Mouse (Mus musculus) kidney, embryonic 14.5 days (tissue): ENCODE data around the gene Rtp4. TPM values are rescaled to one million over a fixed set of nuclear protein-coding genes. Genes with fewer than 3 reads are reported as not detected.

Source experiments
- ATAC-seq: fragments of 200-750 bp; cut with Nextera tagmentation; 2 replicates; pipeline ENCODE4 v1.8.0; 2017; ENCODE audit warnings: moderate number of reproducible peaks, mild to moderate bottlenecking, moderate TSS enrichment, moderate library complexity; ENCODE audit not compliant: low FRiP score, low TSS enrichment
- H3K27ac ChIP-seq: fragments of 300-500 bp; sonication (generic); 2 replicates; pipeline ENCODE4 v1.5.1; 2014; ENCODE audit warnings: low read depth, mild to moderate bottlenecking, low read length, moderate library complexity, mixed read lengths
- H3K27me3 ChIP-seq: fragments of 300-500 bp; sonication (generic); 2 replicates; pipeline ENCODE4 v1.6.1; 2014; ENCODE audit warnings: mild to moderate bottlenecking, low read length; ENCODE audit not compliant: control insufficient read depth, insufficient read depth
- H3K36me3 ChIP-seq: fragments of 300-500 bp; sonication (generic); 2 replicates; pipeline ENCODE4 v1.6.1; 2014; ENCODE audit warnings: low read length, mixed read lengths; ENCODE audit not compliant: control insufficient read depth, insufficient read depth
- H3K4me1 ChIP-seq: fragments of 300-500 bp; sonication (generic); 2 replicates; pipeline ENCODE4 v1.6.1; 2014; ENCODE audit warnings: low read length, mixed read lengths; ENCODE audit not compliant: control insufficient read depth, insufficient read depth
- H3K4me2 ChIP-seq: fragments of 300-500 bp; sonication (generic); replicated peaks from 2 replicates; pipeline ENCODE4 v1.6.1; 2014; ENCODE audit warnings: low read depth, mild to moderate bottlenecking, low read length
- H3K4me3 ChIP-seq: fragments of 300-500 bp; sonication (generic); 2 replicates; pipeline ENCODE4 v1.5.1; 2014; ENCODE audit warnings: mild to moderate bottlenecking, low read length
- H3K9ac ChIP-seq: fragments of 300-500 bp; sonication (generic); 2 replicates; pipeline ENCODE4 v1.6.1; 2014; ENCODE audit warnings: low read depth, mild to moderate bottlenecking, low read length, moderate library complexity
- H3K9me3 ChIP-seq: fragments of 300-500 bp; sonication (generic); 2 replicates; pipeline ENCODE4 v1.6.1; 2016; ENCODE audit warnings: low read length; ENCODE audit not compliant: control insufficient read depth
- WGBS: fragments of 180-500 bp; shearing (Covaris S2); extraction: QIAGEN DNeasy Blood & Tissue Kit; methylation state at CpG from one replicate; pipeline ENCODE4 v1.1.7; 2014; 5-methylcytosine and 5-hydroxymethylcytosine counted together
- polyA plus RNA-seq: library from polyadenylated mRNA; unstranded; fragments of >200 nt; fragmentation: Nextera tagmentation; extraction: Ambion mirVana; gene quantifications from 2 replicates; pipeline ENCODE4 v1.2.1, GENCODE M21; 2014

Gene Rtp4
- polyA plus RNA-seq, 1 experiment from 2014 or later: 8.5 TPM

DNA sequence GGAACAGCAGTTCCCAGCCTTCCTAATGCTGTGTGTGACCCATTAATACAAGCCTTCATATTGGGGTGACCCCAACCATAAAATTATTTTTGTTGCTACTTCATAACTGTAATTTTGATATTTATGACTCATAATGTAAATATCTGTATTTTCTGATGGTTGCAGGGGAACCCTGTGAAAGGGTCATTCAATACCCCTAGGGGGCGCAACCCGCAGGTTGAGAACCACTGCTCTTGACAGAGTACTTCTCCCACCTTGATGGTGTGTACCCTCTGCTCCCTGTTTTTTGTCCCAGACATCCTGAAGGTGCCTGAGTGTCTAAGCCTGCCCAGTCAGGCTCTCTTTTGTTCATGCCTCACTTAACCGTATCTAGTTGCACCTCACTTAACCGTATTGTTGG is 27.7 kb downstream of the Rtp4 start:
- H3K27ac ChIP-seq: no peak overlapping the region
- H3K4me2 ChIP-seq: no peak overlapping the region
- H3K9me3 ChIP-seq: no peaks in the 10 kb centered on the region
- H3K4me1 ChIP-seq: no peaks in the 10 kb centered on the region
- no peaks in the 10 kb centered on the region for H3K27me3 ChIP-seq
- ATAC-seq: no peak
- WGBS: 92% methylated on average over 4 of the region's 4 CpGs
- no peaks in the 10 kb centered on the region for H3K36me3 ChIP-seq
- no peak overlapping the region for H3K9ac ChIP-seq
- no peak overlapping the region for H3K4me3 ChIP-seq

DNA sequence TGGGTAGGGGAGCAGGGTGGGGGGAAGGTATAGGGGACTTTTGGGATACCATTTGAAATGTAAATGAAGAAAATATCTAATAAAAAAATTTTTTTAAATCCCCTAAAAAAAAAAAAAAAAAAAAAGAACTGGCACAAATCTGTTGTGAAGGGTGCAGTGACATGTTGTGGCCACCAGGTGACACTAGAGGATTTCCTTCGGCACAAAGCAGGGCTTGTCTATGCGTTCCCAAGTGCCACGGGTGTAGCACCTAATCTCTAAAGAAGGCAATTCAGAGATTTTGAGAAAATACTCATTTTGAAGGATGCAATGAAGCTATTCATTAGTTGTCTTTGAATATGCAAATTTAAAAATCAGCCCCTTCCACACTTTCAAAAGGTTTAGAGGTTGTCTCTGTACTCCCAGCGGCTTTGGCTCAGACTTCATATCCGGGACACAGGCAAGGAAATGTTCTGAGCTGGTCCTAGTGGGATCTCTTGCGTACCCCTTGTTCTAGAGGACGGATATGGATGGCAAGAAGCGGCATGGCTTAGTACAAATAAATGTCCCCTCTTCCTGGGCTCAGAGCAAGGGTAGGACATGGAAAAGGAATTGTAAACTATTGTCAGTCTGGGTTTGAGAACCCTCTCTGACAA is 30.4 kb downstream of the Rtp4 start:
- no peak for ATAC-seq
- Histone ChIP-seq H3K4me2 (no peak overlapping the region), H3K4me3 (no peak overlapping the region)

DNA sequence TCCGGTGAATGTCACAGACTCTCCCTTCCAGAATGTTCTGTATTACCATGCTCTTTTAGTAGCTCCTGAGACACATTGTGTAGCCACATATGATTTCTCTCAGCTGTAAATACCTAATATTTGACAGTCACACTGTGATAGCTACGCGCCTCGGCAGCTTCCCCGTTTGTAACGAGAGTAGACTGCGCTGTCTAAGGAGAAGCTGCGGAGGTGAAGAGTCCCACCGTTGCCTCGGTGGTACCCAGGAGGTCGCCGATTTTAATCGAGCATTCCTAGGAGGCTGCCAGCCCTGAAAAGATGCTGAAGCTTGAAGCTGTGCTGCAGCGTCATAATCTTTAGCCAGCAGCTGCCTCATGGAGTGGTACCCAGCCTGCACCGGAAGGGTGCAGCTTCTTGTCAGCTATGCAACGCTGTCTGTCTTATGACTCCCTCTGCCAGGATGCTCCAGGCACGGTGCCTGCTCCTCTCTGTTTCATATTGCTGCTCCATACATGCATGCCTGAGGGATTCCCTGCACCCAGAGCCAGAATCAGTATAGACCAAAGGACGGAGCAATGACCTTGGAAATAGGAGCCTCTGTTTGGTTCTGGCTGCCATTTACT is 31.0 kb downstream of the Rtp4 start:
- 85% methylated on average over 18 of the region's 18 CpGs for WGBS
- Histone ChIP-seq H3K36me3 (no peaks in the 10 kb centered on the region), H3K27me3 (no peaks in the 10 kb centered on the region), H3K4me3 (no peak overlapping the region), H3K9ac (no peak overlapping the region), H3K4me2 (no peak overlapping the region), H3K9me3 (no peaks in the 10 kb centered on the region), H3K4me1 (no peaks in the 10 kb centered on the region), H3K27ac (no peak overlapping the region)
- ATAC-seq: no peak

More for the DNA sequence above, 30.4 kb downstream of the Rtp4 start:
- Histone ChIP-seq H3K27ac (no peak overlapping the region), H3K4me1 (no peaks in the 10 kb centered on the region), H3K9me3 (no peaks in the 10 kb centered on the region), H3K27me3 (no peaks in the 10 kb centered on the region), H3K9ac (no peak overlapping the region), H3K36me3 (no peaks in the 10 kb centered on the region)
- 44% methylated on average over 8 of the region's 8 CpGs for WGBS

- no peak overlapping the region for H3K4me2 ChIP-seq
- no peaks in the 10 kb centered on the region for H3K4me1 ChIP-seq
- 62% methylated on average over 5 of the region's 5 CpGs for WGBS
- H3K27me3 ChIP-seq: no peaks in the 10 kb centered on the region
- no peak overlapping the region for H3K4me3 ChIP-seq
- H3K27ac ChIP-seq: no peak overlapping the region
- no peak overlapping the region for H3K9ac ChIP-seq
- H3K36me3 ChIP-seq: no peaks in the 10 kb centered on the region
- H3K9me3 ChIP-seq: no peaks in the 10 kb centered on the region
- no peak for ATAC-seq
These were observed 34.6 kb downstream of the Rtp4 start for GRCm38 (mm10) chr16:23554673-23555072.

GRCm38 (mm10) chr16:23557195-23557594 is 37.1 kb downstream of the Rtp4 start:
- 86% methylated on average over 5 of the region's 5 CpGs for WGBS
- ATAC-seq: no peak
- no peak overlapping the region for H3K4me2 ChIP-seq
- H3K36me3 ChIP-seq: no peaks in the 10 kb centered on the region
- no peak overlapping the region for H3K4me3 ChIP-seq
- H3K9me3 ChIP-seq: no peaks in the 10 kb centered on the region
- H3K9ac ChIP-seq: no peak overlapping the region
- H3K27me3 ChIP-seq: no peaks in the 10 kb centered on the region
- H3K4me1 ChIP-seq: no peaks in the 10 kb centered on the region
- H3K27ac ChIP-seq: no peak overlapping the region

DNA sequence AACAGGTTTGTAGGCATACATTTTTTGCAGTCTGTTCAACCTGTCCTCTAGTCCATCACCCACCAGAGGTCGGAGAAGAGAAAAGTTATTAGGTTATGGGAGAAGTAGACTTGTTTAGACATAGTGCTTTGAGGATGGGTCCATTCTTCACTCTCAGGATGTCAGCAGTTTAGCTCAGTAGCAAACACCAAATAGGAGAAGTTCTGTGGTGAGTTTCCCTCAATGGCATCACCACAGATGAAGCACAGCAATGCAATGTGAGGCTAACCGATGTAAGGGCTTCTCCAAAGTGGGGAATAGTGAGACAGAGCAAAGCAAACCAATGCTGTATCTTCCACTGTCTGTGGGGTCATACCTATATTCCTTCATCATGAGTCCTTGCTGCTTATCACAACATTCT is 37.6 kb downstream of the Rtp4 start:
- 84% methylated on average over 2 of the region's 2 CpGs for WGBS
- no peak for ATAC-seq

DNA sequence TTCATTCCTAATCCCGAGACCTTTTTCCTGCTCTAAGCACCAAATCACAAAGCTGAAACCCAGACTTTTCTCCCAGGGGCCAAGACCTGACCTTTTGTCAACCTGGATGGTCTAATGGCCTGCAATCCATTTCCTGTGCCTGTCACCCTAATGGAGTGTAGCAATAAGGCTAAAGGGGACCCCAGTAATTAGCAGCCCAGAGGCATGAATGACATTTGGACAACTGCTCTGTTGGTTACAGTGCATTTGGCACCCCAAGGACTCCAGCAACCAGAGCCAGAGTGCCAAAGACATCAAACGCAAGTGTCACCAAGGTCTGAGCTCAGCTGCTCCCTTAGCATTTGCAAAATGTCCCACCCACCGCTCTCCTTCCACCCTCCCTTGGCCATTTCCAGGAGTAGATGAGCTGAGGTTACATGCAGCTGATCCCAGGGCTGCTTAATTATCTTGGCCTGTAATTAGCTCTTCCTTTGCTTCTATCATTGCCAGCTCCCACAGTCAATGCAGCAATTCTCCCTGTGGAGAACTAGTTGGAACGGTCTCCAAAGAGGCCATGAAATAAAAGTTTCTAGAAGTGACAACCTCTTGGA is 48.4 kb downstream of the Rtp4 start:
- no peak for ATAC-seq
- H3K36me3 ChIP-seq: no peaks in the 10 kb centered on the region

More for the DNA sequence above, 37.6 kb downstream of the Rtp4 start:
- Histone ChIP-seq H3K36me3 (no peaks in the 10 kb centered on the region), H3K9me3 (no peaks in the 10 kb centered on the region), H3K4me1 (no peaks in the 10 kb centered on the region), H3K9ac (no peak overlapping the region), H3K27me3 (no peaks in the 10 kb centered on the region), H3K4me3 (no peak overlapping the region), H3K27ac (no peak overlapping the region), H3K4me2 (no peak overlapping the region)

DNA sequence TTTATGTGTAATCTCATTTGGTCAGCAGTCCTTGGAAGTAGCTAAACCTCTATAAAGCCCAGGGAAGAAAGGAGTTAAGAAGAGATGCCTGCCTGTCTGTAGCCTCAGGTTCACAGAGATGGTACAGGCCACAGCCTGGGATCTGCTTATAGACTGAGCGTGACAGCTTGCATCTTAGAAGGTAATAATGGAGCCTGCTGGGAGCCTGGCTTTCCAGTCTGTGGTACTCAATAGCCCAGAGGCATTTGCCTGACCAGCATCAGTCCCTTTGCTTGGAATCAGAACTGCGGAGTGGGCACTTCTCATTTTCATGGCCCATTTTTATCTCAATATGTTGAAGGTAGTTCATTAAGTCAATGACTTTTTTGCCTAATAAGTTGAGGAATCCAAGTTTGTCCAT is 54.5 kb downstream of the Rtp4 start:
- no peak for ATAC-seq
- WGBS: 86% methylated on average over 2 of the region's 2 CpGs

More for the DNA sequence above, 48.4 kb downstream of the Rtp4 start:
- Histone ChIP-seq H3K27me3 (no peaks in the 10 kb centered on the region), H3K9me3 (no peaks in the 10 kb centered on the region), H3K4me1 (no peaks in the 10 kb centered on the region), H3K4me2 (no peak overlapping the region), H3K4me3 (no peak overlapping the region), H3K9ac (no peak overlapping the region), H3K27ac (no peak overlapping the region)
- WGBS: 15% methylated on average over 4 of the region's 4 CpGs

More for the DNA sequence above, 54.5 kb downstream of the Rtp4 start:
- H3K36me3 ChIP-seq: no peaks in the 10 kb centered on the region
- H3K27ac ChIP-seq: no peak overlapping the region
- no peaks in the 10 kb centered on the region for H3K9me3 ChIP-seq
- no peak overlapping the region for H3K4me3 ChIP-seq
- no peaks in the 10 kb centered on the region for H3K27me3 ChIP-seq
- H3K4me2 ChIP-seq: no peak overlapping the region
- no peak overlapping the region for H3K9ac ChIP-seq
- no peaks in the 10 kb centered on the region for H3K4me1 ChIP-seq
